In the genomic region with DNA sequence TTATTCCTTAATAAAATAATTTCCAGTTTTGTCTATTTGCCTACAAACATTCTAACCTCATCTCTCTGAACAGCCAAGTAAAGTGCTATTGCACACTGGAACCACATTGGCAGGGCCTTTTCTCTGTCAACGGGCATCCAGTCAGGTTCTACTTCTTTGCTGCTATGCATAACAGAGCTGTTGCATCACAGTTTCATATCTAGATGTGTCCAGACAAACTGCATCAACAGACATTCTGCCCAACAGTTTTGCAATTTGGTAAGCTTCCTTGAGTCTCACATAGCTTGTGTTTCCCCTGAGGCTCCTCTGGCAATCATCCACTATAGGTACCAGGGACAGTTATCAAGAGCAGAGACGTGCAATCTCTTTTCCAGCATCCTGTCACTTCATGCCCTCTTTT, we compare ENCODE assay signal across 27 mouse cellular contexts.
"Had no signal": no experiment of that assay in that cellular context is flagged by ENCODE, and none has a peak within 500 bp of the region (broad histone marks: within the 10 kb centered on the region; RNA-seq: fewer than 3 reads in every experiment).

No protein-coding gene starts in this region.

- H3K4me3 ChIP-seq: embryonic facial prominence, embryonic 10.5 days; embryonic facial prominence, embryonic 12.5 days; embryonic facial prominence, embryonic 13.5 days; embryonic facial prominence, embryonic 15.5 days; erythroblast, embryonic 14.5 days; forebrain, embryonic 10.5 days; forebrain, embryonic 12.5 days; forebrain, embryonic 13.5 days; forebrain, embryonic 15.5 days; gastrocnemius, adult 2 months; heart, adult 2 months had no signal

- H3K4me1 ChIP-seq: embryonic facial prominence, embryonic 10.5 days; embryonic facial prominence, embryonic 12.5 days; embryonic facial prominence, embryonic 13.5 days; embryonic facial prominence, embryonic 15.5 days; forebrain, embryonic 10.5 days; forebrain, embryonic 12.5 days; forebrain, embryonic 13.5 days; forebrain, embryonic 15.5 days had no signal

- ATAC-seq: forebrain, embryonic 13.5 days; forebrain, embryonic 14.5 days; forebrain, embryonic 15.5 days; forebrain, embryonic 16.5 days; forebrain, postnatal 0 days had no signal

- H3K27me3 ChIP-seq: embryonic facial prominence, embryonic 12.5 days; embryonic facial prominence, embryonic 13.5 days; embryonic facial prominence, embryonic 15.5 days; forebrain, embryonic 12.5 days; forebrain, embryonic 13.5 days; forebrain, embryonic 15.5 days had no signal

- H3K9me3 ChIP-seq: embryonic facial prominence, embryonic 10.5 days; embryonic facial prominence, embryonic 12.5 days; embryonic facial prominence, embryonic 13.5 days; embryonic facial prominence, embryonic 15.5 days; forebrain, embryonic 10.5 days; forebrain, embryonic 12.5 days; forebrain, embryonic 13.5 days; forebrain, embryonic 15.5 days had no signal

- H3K4me2 ChIP-seq: embryonic facial prominence, embryonic 12.5 days; embryonic facial prominence, embryonic 13.5 days; embryonic facial prominence, embryonic 15.5 days; forebrain, embryonic 12.5 days; forebrain, embryonic 13.5 days; forebrain, embryonic 15.5 days had no signal

- H3K27ac ChIP-seq: embryonic facial prominence, embryonic 10.5 days; embryonic facial prominence, embryonic 12.5 days; embryonic facial prominence, embryonic 13.5 days; embryonic facial prominence, embryonic 15.5 days; forebrain, embryonic 10.5 days; forebrain, embryonic 12.5 days; forebrain, embryonic 13.5 days; forebrain, embryonic 15.5 days; gastrocnemius, adult 2 months; heart, adult 2 months had no signal

- H3K9ac ChIP-seq: embryonic facial prominence, embryonic 12.5 days; embryonic facial prominence, embryonic 13.5 days; embryonic facial prominence, embryonic 15.5 days; forebrain, embryonic 12.5 days; forebrain, embryonic 13.5 days; forebrain, embryonic 15.5 days; forebrain, postnatal 0 days had no signal

- H3K36me3 ChIP-seq: embryonic facial prominence, embryonic 10.5 days; embryonic facial prominence, embryonic 12.5 days; embryonic facial prominence, embryonic 13.5 days; embryonic facial prominence, embryonic 15.5 days; forebrain, embryonic 10.5 days; forebrain, embryonic 12.5 days; forebrain, embryonic 15.5 days had no signal

- DNase-seq: cerebellum, adult 2 months; cerebellum, adult 8-10 months; cerebellum, adult 9-10 months; cerebellum, adult 9-11 months; cerebellum, postnatal 14 days; cerebellum, postnatal 25 days; cerebellum, postnatal 36 days; embryo, embryonic 11 days; forebrain, postnatal 0 days; gastrocnemius, adult 2 months; gastrocnemius, postnatal 10 days; gastrocnemius, postnatal 14 days; gastrocnemius, postnatal 25 days; gastrocnemius, postnatal 36 days; heart, adult 18-20 months; heart, adult 2 months had no signal
